Mouse (Mus musculus) heart, adult 9 months (tissue): ENCODE data around the gene Cyp26b1.

Source experiments
- DNase-seq, 2 experiments: peaks; one replicate each; pipeline ENCODE4 v3.0.0; 2022; ENCODE audit warnings: low spot score in 2 of 2

Gene Cyp26b1

GRCm38 (mm10) chr6:84562948-84563347 is 30.8 kb downstream of the Cyp26b1 start:
- DNase-seq = no peak

GRCm38 (mm10) chr6:84561171-84561570 is 32.5 kb downstream of the Cyp26b1 start:
- DNase-seq = no peak

- no peak for DNase-seq
These were observed 43.8 kb downstream of the Cyp26b1 start for GRCm38 (mm10) chr6:84549852-84550437.

GRCm38 (mm10) chr6:84545428-84545827 is 48.3 kb downstream of the Cyp26b1 start:
- no peak for DNase-seq

GRCm38 (mm10) chr6:84544359-84544758 is 49.3 kb downstream of the Cyp26b1 start:
- DNase-seq = no peak

GRCm38 (mm10) chr6:84543516-84543915 is 50.2 kb downstream of the Cyp26b1 start:
- no peak for DNase-seq

GRCm38 (mm10) chr6:84539924-84540323 is 53.8 kb downstream of the Cyp26b1 start:
- no peak for DNase-seq

GRCm38 (mm10) chr6:84538681-84539080 is 55.0 kb downstream of the Cyp26b1 start:
- no peak for DNase-seq

GRCm38 (mm10) chr6:84537611-84538197 is 56.0 kb downstream of the Cyp26b1 start:
- DNase-seq = no peak

- DNase-seq = no peak
These were observed 58.8 kb downstream of the Cyp26b1 start for GRCm38 (mm10) chr6:84534944-84535343.

GRCm38 (mm10) chr6:84529912-84530311 is 63.8 kb downstream of the Cyp26b1 start:
- no peak for DNase-seq

GRCm38 (mm10) chr6:84524901-84525601 is 68.7 kb downstream of the Cyp26b1 start:
- no peak for DNase-seq
